Mouse (Mus musculus): Measurements from ENCODE around the gene Nlgn2. TPM values are rescaled to one million over a fixed set of nuclear protein-coding genes. Genes with fewer than 3 reads are reported as not detected.

Nlgn2 gene
- total and polyA plus RNA-seq, 3 experiments: 0.20 to 1.3 (median 1.1) TPM

GRCm38 (mm10) chr11:69800392-69801197, 37.0 kb downstream of the Nlgn2 start:
- in situ Hi-C loops (cut with MboI; ENCODE audit: low pct_ligation_motif_present, low pct_unique_long_range_greater_than_20kb, low sequenced_read_pairs): loop anchor here (5.0 kb wide), 1 partner anchor 77 kb away; the partner anchor contains the start of gene Tmem95

GRCm38 (mm10) chr11:69800138-69800391, 37.5 kb downstream of the Nlgn2 start:
- H3K27me3 ChIP-seq (replicated peaks): peaks cover 41% of the 10 kb centered on the region
- H3K4me3 ChIP-seq (replicated peaks in 1 of 3; ENCODE audit: low read depth in 2 of 3, low read length in 2 of 3, poor library complexity in 1 of 3): peak overlapping the region; percentile 41 to 64 (median 49)
- H3K9ac ChIP-seq (ENCODE audit: insufficient read depth, low read depth): no peak overlapping the region
- dilution Hi-C loops (cut with MboI; ENCODE audit: extremely low pct_ligation_motif_present, extremely low pct_unique_long_range_greater_than_20kb, low sequenced_read_pairs): no loop called here
- H3K9me3 ChIP-seq (replicated peaks; ENCODE audit: low read length): peaks cover 19% of the 10 kb centered on the region
- in situ Hi-C loops (cut with MboI; ENCODE audit: low pct_ligation_motif_present, low pct_unique_long_range_greater_than_20kb, low sequenced_read_pairs): loop anchor here (5.0 kb wide), 1 partner anchor 77 kb away; the partner anchor contains the start of gene Tmem95
- DNase-seq (ENCODE audit: extremely low read depth): peak; percentile 78
- no peaks in the 10 kb centered on the region for H3K36me3 ChIP-seq (replicated peaks in 1 of 2; ENCODE audit: control insufficient read depth in 1 of 2, insufficient read depth in 1 of 2, low read length in 1 of 2)
- no peaks in the 10 kb centered on the region for H3K79me2 ChIP-seq (replicated peaks; ENCODE audit: control insufficient read depth, extremely low read depth, insufficient read depth, poor library complexity, severe bottlenecking)
- no peak overlapping the region for H3K4me2 ChIP-seq (ENCODE audit: insufficient read depth, low read depth, poor library complexity, severe bottlenecking)
- TF ChIP-seq MAX (IDR thresholded peaks at IDR 0.05; ENCODE audit: low read length) (peak; percentile 42; the same call in 1 of the 2 replicates), TCF12 (IDR thresholded peaks at IDR 0.05; ENCODE audit: low read depth, low read length) (peak; percentile 51; the same call in 1 of the 2 replicates), MAFK (IDR thresholded peaks at IDR 0.05; ENCODE audit: insufficient replicate concordance, low read length) (peak; percentile 93), ETS1 (conservative IDR thresholded peaks at IDR 0.05; ENCODE audit: low read depth, low read length) (peak; percentile 40), ZNF384 (IDR thresholded peaks at IDR 0.05; ENCODE audit: low read depth, low read length) (no peak), MAZ (IDR thresholded peaks at IDR 0.05; ENCODE audit: low read depth, low read length) (no peak), BHLHE40 (IDR thresholded peaks at IDR 0.05; ENCODE audit: low read depth, low read length) (peak; percentile 44; the same call in 1 of the 2 replicates), MYC (IDR thresholded peaks at IDR 0.05; ENCODE audit: low read depth, low read length) (no peak)
- peak overlapping the region; percentile 8; the same call in 1 of the 2 replicates for H3K27ac ChIP-seq (ENCODE audit: insufficient read depth, low read depth)
- peaks cover 12 to 65% of the 10 kb centered on the region in 2 experiments for H3K4me1 ChIP-seq (ENCODE audit: control insufficient read depth in 1 of 2, insufficient read depth in 2 of 2)

More at GRCm38 (mm10) chr11:69800392-69801197, 37.0 kb downstream of the Nlgn2 start:
- Histone ChIP-seq H3K4me2 (ENCODE audit: insufficient read depth, low read depth, poor library complexity, severe bottlenecking) (no peak overlapping the region), H3K4me1 (ENCODE audit: control insufficient read depth in 1 of 2, insufficient read depth in 2 of 2) (peaks cover 12 to 64% of the 10 kb centered on the region in 2 experiments), H3K27me3 (replicated peaks) (peaks cover 43% of the 10 kb centered on the region), H3K27ac (ENCODE audit: insufficient read depth, low read depth) (peak overlapping the region; percentile 8; the same call in 1 of the 2 replicates), H3K9me3 (replicated peaks; ENCODE audit: low read length) (peaks cover 19% of the 10 kb centered on the region), H3K79me2 (replicated peaks; ENCODE audit: control insufficient read depth, extremely low read depth, insufficient read depth, poor library complexity, severe bottlenecking) (no peaks in the 10 kb centered on the region), H3K4me3 (replicated peaks in 1 of 3; ENCODE audit: low read depth in 2 of 3, low read length in 2 of 3, poor library complexity in 1 of 3) (peak overlapping the region; percentile 41 to 64 (median 49)), H3K36me3 (replicated peaks in 1 of 2; ENCODE audit: control insufficient read depth in 1 of 2, insufficient read depth in 1 of 2, low read length in 1 of 2) (no peaks in the 10 kb centered on the region), H3K9ac (ENCODE audit: insufficient read depth, low read depth) (no peak overlapping the region)
- TF ChIP-seq USF1 (IDR thresholded peaks at IDR 0.05; ENCODE audit: low read depth, low read length) (peak; percentile 44), MYC (IDR thresholded peaks at IDR 0.05; ENCODE audit: low read depth, low read length) (no peak), MAX (IDR thresholded peaks at IDR 0.05; ENCODE audit: low read length) (peak; percentile 20; the same call in 1 of the 2 replicates), TCF12 (IDR thresholded peaks at IDR 0.05; ENCODE audit: low read depth, low read length) (0 out of 2 replicates have a peak, but pooled peaks have one; percentile 3), IRF4 (IDR thresholded peaks at IDR 0.05; ENCODE audit: low read depth, low read length) (no peak), MAFK (IDR thresholded peaks at IDR 0.05; ENCODE audit: insufficient replicate concordance, low read length) (no peak)
- DNase-seq (ENCODE audit: extremely low read depth): peak; percentile 45
- dilution Hi-C loops (cut with MboI; ENCODE audit: extremely low pct_ligation_motif_present, extremely low pct_unique_long_range_greater_than_20kb, low sequenced_read_pairs): no loop called here
